Mouse (Mus musculus) embryonic facial prominence, embryonic 14.5 days (tissue): Measurements from ENCODE around the gene Hist1h4c. TPM values are rescaled to one million over a fixed set of nuclear protein-coding genes. Genes with fewer than 3 reads are reported as not detected.
A peak's percentile ranks its signal among the peaks of the same experiment; 100 is the strongest.

Experiments
- ATAC-seq: fragments of 200-750 bp; cut with Nextera tagmentation; 2 replicates; pipeline ENCODE4 v1.8.0; 2017; ENCODE audit warnings: low read depth, moderate number of reproducible peaks, moderate TSS enrichment
- DNase-seq: peaks from one replicate; pipeline ENCODE4 v3.0.0-alpha.2; 2015; ENCODE audit warnings: low spot score
- H3K27ac ChIP-seq: fragments of 300-500 bp; sonication (generic); replicated peaks from 2 replicates; pipeline ENCODE4 v1.5.1; 2014; ENCODE audit warnings: low read depth, mild to moderate bottlenecking, low read length, moderate library complexity
- H3K27me3 ChIP-seq: fragments of 300-500 bp; sonication (generic); replicated peaks from 2 replicates; pipeline ENCODE4 v1.6.1; 2014; ENCODE audit warnings: low read length; ENCODE audit not compliant: control insufficient read depth, insufficient read depth
- H3K36me3 ChIP-seq: fragments of 300-500 bp; sonication (generic); 2 replicates; pipeline ENCODE4 v1.6.1; 2014; ENCODE audit warnings: low read length, mixed read lengths; ENCODE audit not compliant: control insufficient read depth, insufficient read depth
- H3K4me1 ChIP-seq: fragments of 300-500 bp; sonication (generic); 2 replicates; pipeline ENCODE4 v1.6.1; 2014; ENCODE audit warnings: antibody characterized with exemption, low read length; ENCODE audit not compliant: control insufficient read depth, insufficient read depth
- H3K4me2 ChIP-seq: fragments of 300-500 bp; sonication (generic); 2 replicates; pipeline ENCODE4 v1.6.1; 2014; ENCODE audit warnings: low read depth, mild to moderate bottlenecking, low read length, moderate library complexity, mixed read lengths
- H3K4me3 ChIP-seq: fragments of 300-500 bp; sonication (generic); 2 replicates; pipeline ENCODE4 v1.5.1; 2014; ENCODE audit warnings: low read depth, mild to moderate bottlenecking, low read length
- H3K9ac ChIP-seq: fragments of 300-500 bp; sonication (generic); 2 replicates; pipeline ENCODE4 v1.6.1; 2014; ENCODE audit warnings: low read depth, mild to moderate bottlenecking, low read length, moderate library complexity, mixed read lengths
- H3K9me3 ChIP-seq: fragments of 300-500 bp; sonication (generic); 2 replicates; pipeline ENCODE4 v1.6.1; 2016; ENCODE audit warnings: low read length; ENCODE audit not compliant: control insufficient read depth
- WGBS: fragments of 180-500 bp; shearing (Covaris S2); extraction: QIAGEN DNeasy Blood & Tissue Kit; methylation state at CpG from one replicate; pipeline ENCODE4 v1.1.7; 2014; 5-methylcytosine and 5-hydroxymethylcytosine counted together
- polyA plus RNA-seq: library from polyadenylated mRNA; unstranded; fragments of >200 nt; fragmentation: Nextera tagmentation; extraction: Ambion mirVana; gene quantifications from 2 replicates; pipeline ENCODE4 v1.2.1, GENCODE M21; 2014

Hist1h4c gene
- polyA plus RNA-seq, 1 experiment from 2014 or later, result 5.8 TPM

- peaks cover 14% of the 10 kb centered on the region; the same call in 1 of the 2 replicates for H3K4me1 ChIP-seq
- no peak overlapping the region for H3K4me2 ChIP-seq
- ATAC-seq, result no peak
- H3K9ac ChIP-seq, result no peak overlapping the region
- WGBS, result 82% methylated on average over 5 of the region's 5 CpGs
- no peaks in the 10 kb centered on the region for H3K36me3 ChIP-seq
- DNase-seq, result no peak
- no peaks in the 10 kb centered on the region for H3K27me3 ChIP-seq
- H3K27ac ChIP-seq, result no peak overlapping the region
- H3K9me3 ChIP-seq, result no peaks in the 10 kb centered on the region
- H3K4me3 ChIP-seq, result no peak overlapping the region
Measured at GRCm38 (mm10) chr13:23737091-23737490, 38.8 kb upstream of the Hist1h4c start.

GRCm38 (mm10) chr13:23732156-23732804, 34.0 kb upstream of the Hist1h4c start:
- H3K4me3 ChIP-seq, result no peak overlapping the region
- H3K9ac ChIP-seq, result no peak overlapping the region
- H3K9me3 ChIP-seq, result no peaks in the 10 kb centered on the region
- no peak for ATAC-seq
- 27% methylated on average over 8 of the region's 8 CpGs for WGBS
- no peak overlapping the region for H3K4me2 ChIP-seq
- H3K36me3 ChIP-seq, result no peaks in the 10 kb centered on the region
- no peaks in the 10 kb centered on the region for H3K4me1 ChIP-seq
- no peaks in the 10 kb centered on the region for H3K27me3 ChIP-seq
- peak; percentile 80 for DNase-seq
- no peak overlapping the region for H3K27ac ChIP-seq

GRCm38 (mm10) chr13:23730479-23730878, 32.2 kb upstream of the Hist1h4c start:
- no peak overlapping the region for H3K9ac ChIP-seq
- DNase-seq (peak; percentile 31), ATAC-seq (no peak)
- H3K36me3 ChIP-seq, result no peaks in the 10 kb centered on the region
- no peaks in the 10 kb centered on the region for H3K9me3 ChIP-seq
- no peaks in the 10 kb centered on the region for H3K4me1 ChIP-seq
- H3K4me2 ChIP-seq, result no peak overlapping the region
- H3K27ac ChIP-seq, result no peak overlapping the region
- no peak overlapping the region for H3K4me3 ChIP-seq
- no peaks in the 10 kb centered on the region for H3K27me3 ChIP-seq
- 34% methylated on average over 8 of the region's 8 CpGs for WGBS

GRCm38 (mm10) chr13:23729706-23730105, 31.5 kb upstream of the Hist1h4c start:
- no peaks in the 10 kb centered on the region for H3K36me3 ChIP-seq
- H3K27ac ChIP-seq, result no peak overlapping the region
- no peak for DNase-seq
- H3K9ac ChIP-seq, result no peak overlapping the region
- no peaks in the 10 kb centered on the region for H3K4me1 ChIP-seq
- no peak overlapping the region for H3K4me2 ChIP-seq
- no peaks in the 10 kb centered on the region for H3K27me3 ChIP-seq
- H3K4me3 ChIP-seq, result no peak overlapping the region
- H3K9me3 ChIP-seq, result no peaks in the 10 kb centered on the region
- no peak for ATAC-seq
- WGBS, result 95% methylated on average over 5 of the region's 5 CpGs

- no peaks in the 10 kb centered on the region for H3K27me3 ChIP-seq
- no peak overlapping the region for H3K4me2 ChIP-seq
- 89% methylated on average over 9 of the region's 9 CpGs for WGBS
- DNase-seq, result no peak
- H3K9me3 ChIP-seq, result no peaks in the 10 kb centered on the region
- H3K4me3 ChIP-seq, result no peak overlapping the region
- no peak overlapping the region for H3K9ac ChIP-seq
- H3K4me1 ChIP-seq, result no peaks in the 10 kb centered on the region
- no peak for ATAC-seq
- no peaks in the 10 kb centered on the region for H3K36me3 ChIP-seq
- H3K27ac ChIP-seq, result no peak overlapping the region
Measured at GRCm38 (mm10) chr13:23729192-23729525, 30.9 kb upstream of the Hist1h4c start.

GRCm38 (mm10) chr13:23728472-23729191, 30.4 kb upstream of the Hist1h4c start:
- H3K27me3 ChIP-seq, result no peaks in the 10 kb centered on the region

GRCm38 (mm10) chr13:23725213-23725612, 27.0 kb upstream of the Hist1h4c start:
- DNase-seq (no peak), ATAC-seq (no peak)
- no CpG with 5 or more reads among the region's 1 CpGs for WGBS
- H3K4me1 ChIP-seq, result no peaks in the 10 kb centered on the region
- no peak overlapping the region for H3K27ac ChIP-seq
- no peaks in the 10 kb centered on the region for H3K36me3 ChIP-seq
- no peaks in the 10 kb centered on the region for H3K27me3 ChIP-seq
- H3K9ac ChIP-seq, result no peak overlapping the region
- no peaks in the 10 kb centered on the region for H3K9me3 ChIP-seq
- no peak overlapping the region for H3K4me3 ChIP-seq
- H3K4me2 ChIP-seq, result no peak overlapping the region

More at GRCm38 (mm10) chr13:23728472-23729191, 30.4 kb upstream of the Hist1h4c start:
- Histone ChIP-seq H3K9me3 (no peaks in the 10 kb centered on the region), H3K4me2 (no peak overlapping the region), H3K36me3 (no peaks in the 10 kb centered on the region), H3K9ac (no peak overlapping the region), H3K27ac (no peak overlapping the region), H3K4me1 (no peaks in the 10 kb centered on the region), H3K4me3 (no peak overlapping the region)
- DNase-seq (no peak), ATAC-seq (no peak)
- WGBS, result 91% methylated on average over 18 of the region's 18 CpGs

- no peaks in the 10 kb centered on the region for H3K27me3 ChIP-seq
- no peaks in the 10 kb centered on the region for H3K36me3 ChIP-seq
- no peak overlapping the region for H3K4me3 ChIP-seq
- ATAC-seq, result no peak
- WGBS, result 83% methylated on average over 4 of the region's 4 CpGs
- DNase-seq, result no peak
- no peaks in the 10 kb centered on the region for H3K4me1 ChIP-seq
- H3K27ac ChIP-seq, result no peak overlapping the region
- no peaks in the 10 kb centered on the region for H3K9me3 ChIP-seq
- no peak overlapping the region for H3K9ac ChIP-seq
- H3K4me2 ChIP-seq, result no peak overlapping the region
Measured at GRCm38 (mm10) chr13:23724239-23724638, 26.0 kb upstream of the Hist1h4c start.
